Mouse (Mus musculus) regulatory T cell (primary cell): ENCODE measurements around the gene Aprt.

Experiments
- in situ Hi-C: fragments of 300-600 bp; cut with MboI, MseI; formaldehyde crosslinking; loops from one replicate; pipeline ENCODE4 v1.15.1; 2025; ENCODE audit warnings: high pct_unique_total_duplicates

Aprt gene

DNA sequence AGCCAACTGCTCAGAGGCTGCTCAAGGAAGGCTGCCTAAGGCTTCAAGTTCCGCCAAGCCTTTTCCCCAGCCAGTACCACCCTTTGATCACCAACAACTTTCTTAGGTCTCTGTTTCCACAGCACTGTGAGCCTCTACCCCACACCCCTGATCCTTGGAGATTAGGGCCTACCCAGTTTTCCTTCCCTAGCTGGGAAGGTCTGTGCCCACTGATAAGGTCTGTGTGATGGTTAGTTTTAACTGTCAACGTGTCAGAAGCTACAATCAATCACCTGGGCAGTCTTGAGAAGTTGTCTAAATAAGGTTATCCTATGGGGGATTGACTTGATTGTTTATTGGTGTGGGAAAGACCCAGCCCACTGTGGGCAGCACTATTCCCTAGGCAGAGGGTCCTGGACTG is 38.9 kb downstream of the Aprt start:
- in situ Hi-C loops: no loop called here

DNA sequence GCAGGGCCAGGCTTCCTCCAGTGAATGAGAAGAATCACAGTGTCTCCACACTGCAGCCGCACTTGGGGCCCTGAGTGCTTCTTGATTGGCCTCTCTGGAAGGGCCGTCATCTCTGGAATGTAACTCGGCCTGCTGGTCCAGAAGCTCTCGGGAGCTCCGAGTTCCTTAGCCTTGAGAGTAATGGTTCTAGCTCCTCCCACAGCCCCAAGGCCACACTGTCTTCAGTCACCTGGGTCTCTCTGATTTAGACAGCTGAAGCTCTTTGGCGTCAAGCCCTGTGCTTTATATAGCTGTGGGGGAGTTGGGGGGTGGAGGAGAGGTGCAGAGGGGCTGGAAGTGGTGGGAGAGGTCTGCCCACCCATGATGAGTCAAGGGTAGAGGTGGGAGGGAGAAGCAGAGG is 39.7 kb downstream of the Aprt start:
- in situ Hi-C loops: no loop called here

DNA sequence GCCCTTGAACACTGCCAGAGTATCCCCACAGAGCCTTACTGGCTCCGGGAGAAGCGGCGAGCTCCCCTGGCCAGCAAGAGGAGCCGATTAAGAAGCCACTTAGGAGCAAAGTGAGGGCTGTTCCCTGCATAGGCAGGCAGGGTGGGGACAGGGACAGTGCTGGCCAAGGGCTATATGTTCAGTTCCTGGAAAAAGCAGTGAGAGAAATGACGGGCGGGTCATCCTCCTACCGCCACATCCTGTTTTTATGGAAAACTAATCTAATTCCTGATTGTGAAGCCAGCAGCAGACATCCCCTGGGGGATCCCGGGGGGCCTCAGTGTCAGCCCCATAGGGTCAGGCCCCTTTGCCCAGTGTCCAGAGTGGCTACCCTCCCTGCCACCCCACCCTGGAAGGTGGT is 45.4 kb downstream of the Aprt start:
- in situ Hi-C loops: no loop called here

DNA sequence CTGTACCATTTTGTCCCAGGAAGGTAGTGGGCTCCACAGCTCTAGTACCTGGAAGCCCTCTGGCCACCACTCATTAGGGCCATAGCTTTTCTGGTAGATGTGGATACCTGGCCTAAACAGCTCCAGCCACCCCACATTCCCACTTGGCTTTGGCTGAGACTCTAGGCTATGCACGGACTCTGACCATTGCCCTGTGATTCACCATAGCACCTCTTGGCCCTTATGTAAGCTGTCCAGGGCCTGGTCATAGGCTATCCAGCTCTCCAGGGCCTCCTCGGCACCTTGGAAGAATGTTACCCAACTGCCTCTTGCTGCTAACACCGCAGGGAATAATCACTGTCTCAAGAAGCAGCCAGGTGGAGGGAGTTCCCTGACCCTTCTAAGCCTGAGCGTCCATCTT is 47.5 kb downstream of the Aprt start:
- in situ Hi-C loops: no loop called here

DNA sequence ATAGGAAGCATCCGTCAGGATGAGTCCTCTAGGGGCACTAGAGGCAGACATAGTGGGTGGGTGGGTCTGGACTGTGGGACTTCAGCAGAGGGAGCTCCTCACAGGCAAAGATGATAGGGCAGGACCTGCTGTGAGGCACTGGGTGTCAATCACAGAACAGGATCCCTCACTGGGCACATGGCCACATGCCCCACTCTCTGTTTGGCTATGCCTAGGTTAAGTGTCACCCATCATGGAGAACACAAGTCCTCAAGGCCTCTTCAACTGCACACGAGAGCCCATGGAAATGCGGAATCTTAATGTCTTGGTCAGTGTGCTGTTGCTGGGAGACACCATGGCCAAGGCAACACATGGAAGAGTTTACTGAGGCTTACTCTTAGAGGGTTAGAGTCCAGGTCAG is 48.8 kb downstream of the Aprt start:
- in situ Hi-C loops: no loop called here

DNA sequence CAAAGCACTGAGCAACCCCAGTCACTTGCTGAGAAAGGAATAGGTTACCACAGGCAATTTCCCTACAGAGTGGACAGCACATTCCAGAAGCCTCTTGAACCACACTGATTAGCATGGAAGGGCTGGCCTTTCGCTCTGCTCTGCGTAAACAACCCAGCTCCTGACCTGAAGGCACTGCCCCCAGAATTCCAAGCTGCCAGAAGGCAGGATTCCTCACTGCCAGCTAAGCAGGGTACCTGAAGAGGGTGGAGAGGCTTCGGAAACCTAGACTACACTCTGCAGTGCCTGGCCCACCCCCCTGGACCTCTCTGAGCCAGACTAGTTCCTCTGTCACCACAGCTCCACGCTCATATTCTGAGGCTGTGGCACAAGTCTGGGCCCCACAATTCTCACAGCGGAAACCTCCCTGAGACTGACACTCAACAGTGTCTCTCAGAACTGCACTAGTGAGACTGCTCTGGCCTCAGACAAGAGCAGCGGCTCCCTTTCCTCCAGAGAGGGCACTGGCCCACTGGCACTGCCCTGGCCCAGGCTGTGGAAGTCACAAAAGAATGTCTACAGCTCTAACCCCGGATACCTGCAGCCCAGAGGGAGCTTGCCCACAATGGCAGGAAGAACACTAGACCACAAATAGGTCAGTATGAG is 50.1 kb downstream of the Aprt start:
- in situ Hi-C loops: no loop called here

DNA sequence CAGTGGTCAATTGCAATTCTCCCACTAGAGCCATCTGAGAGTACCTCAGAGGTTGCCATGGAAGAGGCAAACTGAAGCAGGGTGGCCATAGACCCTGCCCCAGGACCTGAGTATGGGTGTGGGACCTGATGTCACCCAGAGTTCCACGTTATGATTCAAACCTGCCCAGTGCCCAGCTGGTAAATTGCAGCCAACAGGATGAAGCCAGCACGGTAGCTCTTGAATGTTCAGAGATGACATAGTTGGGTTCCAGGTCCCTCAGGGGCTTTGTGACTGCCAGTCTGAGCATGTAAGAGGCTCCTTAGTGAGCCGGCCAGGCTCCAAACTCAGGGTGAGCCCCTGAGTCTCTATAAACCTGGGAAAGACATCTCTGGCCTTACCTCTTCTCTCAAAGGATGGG is 50.6 kb downstream of the Aprt start:
- in situ Hi-C loops: no loop called here

DNA sequence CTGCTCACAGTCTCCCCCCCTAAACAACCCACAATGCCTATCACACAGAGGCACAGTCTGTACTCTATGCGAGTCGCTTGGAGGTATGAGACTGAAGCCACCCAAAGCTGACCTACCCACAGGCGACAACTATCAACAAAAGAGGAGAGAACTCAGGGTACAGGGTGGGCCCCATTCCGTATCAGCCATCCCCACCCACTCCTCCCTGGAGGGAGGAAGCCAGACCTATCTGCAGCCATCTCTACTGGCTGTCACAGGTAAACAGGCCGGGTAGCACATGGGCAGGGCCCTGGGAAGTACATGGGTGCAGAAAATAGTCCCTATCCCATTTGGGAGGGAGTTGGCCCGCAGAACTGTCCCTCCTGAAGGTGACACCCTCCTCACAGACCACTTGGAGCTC is 51.7 kb downstream of the Aprt start:
- in situ Hi-C loops: no loop called here
